Mouse (Mus musculus): Measurements from ENCODE around the gene Sipa1l2. TPM values are rescaled to one million over a fixed set of nuclear protein-coding genes. Genes with fewer than 3 reads are reported as not detected.

Gene Sipa1l2
- polyA plus RNA-seq, 1 experiment from 2014 or later = 7.6 TPM

DNA sequence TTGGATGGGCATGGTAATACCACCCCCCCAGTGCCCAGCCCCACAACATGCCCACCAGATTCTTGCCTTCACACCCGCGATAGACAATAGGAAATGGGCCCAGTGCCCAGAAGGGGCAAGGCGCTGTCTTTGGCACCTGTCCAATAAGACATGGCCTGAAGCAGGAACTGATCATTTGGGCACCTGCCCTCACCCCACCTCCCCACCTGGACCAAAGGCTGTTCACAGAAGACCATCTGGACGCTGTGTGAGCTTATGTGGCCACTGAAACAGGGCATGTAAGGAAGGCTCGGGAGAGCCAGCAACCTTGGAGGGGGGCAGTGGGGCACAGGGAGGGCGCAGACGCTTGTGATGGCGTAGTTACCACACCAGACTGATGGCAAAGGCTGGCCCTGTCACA lies 174.6 kb downstream of the Sipa1l2 start:
- Histone ChIP-seq H3K4me2 (replicated peaks) (no peak overlapping the region), H3K4me3 (replicated peaks) (no peak overlapping the region), H3K36me3 (no peaks in the 10 kb centered on the region)

DNA sequence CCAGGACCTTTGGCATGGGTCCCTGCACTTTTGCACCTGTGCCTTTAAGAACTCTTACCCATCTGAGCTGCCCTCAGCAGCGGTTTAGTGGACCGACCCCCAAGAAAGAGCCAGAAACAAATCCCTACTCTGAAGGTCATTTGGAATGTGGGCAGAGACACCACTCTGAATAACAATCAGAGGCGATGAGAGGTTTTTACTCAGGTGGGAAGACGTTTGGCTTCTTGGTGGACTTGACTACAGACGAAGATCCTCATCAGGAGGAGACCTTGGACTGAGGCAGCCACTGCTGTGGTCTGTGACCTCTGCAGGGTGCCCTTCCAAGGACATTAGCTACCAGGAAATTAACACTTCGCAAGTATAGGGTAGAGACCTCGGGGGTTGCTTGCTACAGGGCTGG lies 177.9 kb downstream of the Sipa1l2 start:
- Histone ChIP-seq H3K4me1 (replicated peaks) (peaks cover 19% of the 10 kb centered on the region), H3K9me3 (no peaks in the 10 kb centered on the region), H3K27me3 (replicated peaks) (no peaks in the 10 kb centered on the region), H3K9ac (no peak overlapping the region), H3K4me3 (replicated peaks) (no peak overlapping the region), H3K36me3 (no peaks in the 10 kb centered on the region), H3K27ac (no peak overlapping the region), H3K4me2 (replicated peaks) (no peak overlapping the region)
- ATAC-seq = no peak
- 59% methylated on average over 7 of the region's 7 CpGs for WGBS

More for the DNA sequence above, 174.6 kb downstream of the Sipa1l2 start:
- H3K27me3 ChIP-seq (replicated peaks) = no peaks in the 10 kb centered on the region
- no peak for ATAC-seq
- H3K9me3 ChIP-seq = no peaks in the 10 kb centered on the region
- WGBS = 78% methylated on average over 8 of the region's 8 CpGs
- H3K27ac ChIP-seq = no peak overlapping the region
- peaks cover 5% of the 10 kb centered on the region for H3K4me1 ChIP-seq (replicated peaks)
- no peak overlapping the region for H3K9ac ChIP-seq

DNA sequence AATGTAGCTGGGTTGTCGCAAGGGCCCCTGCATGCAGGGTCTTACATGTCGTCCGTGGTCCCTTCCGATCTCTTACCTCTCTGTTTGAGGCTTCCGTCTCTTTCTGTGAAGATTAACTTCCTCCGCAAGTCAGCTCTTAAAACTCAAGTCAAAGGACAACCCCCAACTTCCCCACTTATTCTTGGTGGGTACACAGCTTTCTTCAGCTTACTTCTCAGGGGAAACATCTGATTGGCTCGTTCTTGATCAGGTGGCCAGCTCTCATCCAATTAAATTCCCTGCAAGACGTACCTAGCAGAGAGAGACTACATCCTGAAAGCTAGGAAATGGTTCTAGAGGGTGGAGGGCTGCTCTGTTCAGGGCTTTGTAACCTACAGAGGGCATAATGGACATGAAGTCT lies 178.3 kb downstream of the Sipa1l2 start:
- ATAC-seq = no peak
- Histone ChIP-seq H3K4me1 (replicated peaks) (peaks cover 19% of the 10 kb centered on the region), H3K9me3 (no peaks in the 10 kb centered on the region), H3K27me3 (replicated peaks) (no peaks in the 10 kb centered on the region), H3K36me3 (no peaks in the 10 kb centered on the region), H3K4me3 (replicated peaks) (no peak overlapping the region), H3K27ac (no peak overlapping the region), H3K9ac (no peak overlapping the region), H3K4me2 (replicated peaks) (no peak overlapping the region)
- WGBS = 80% methylated on average over 8 of the region's 8 CpGs

DNA sequence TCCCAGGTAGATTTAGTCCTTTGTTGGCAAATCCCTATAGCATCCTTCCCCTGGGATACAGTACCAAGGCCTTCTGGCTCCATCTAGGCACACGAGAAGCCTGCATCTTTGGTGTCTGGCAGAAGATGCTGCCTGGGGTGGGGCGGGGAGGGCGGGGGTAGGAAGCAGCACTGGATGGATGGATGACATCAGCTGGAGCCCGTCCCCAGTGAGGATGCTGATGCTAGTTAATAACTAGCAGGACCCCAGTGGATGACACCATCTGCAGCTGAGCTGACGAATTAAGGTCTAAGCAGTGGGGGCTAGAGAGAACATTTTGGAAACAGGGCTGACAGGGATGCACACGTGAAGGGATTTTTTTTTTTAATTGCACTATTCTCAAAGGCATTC lies 179.1 kb downstream of the Sipa1l2 start:
- H3K27ac ChIP-seq = no peak overlapping the region
- WGBS = 62% methylated on average over 6 of the region's 6 CpGs
- H3K4me3 ChIP-seq (replicated peaks) = no peak overlapping the region

DNA sequence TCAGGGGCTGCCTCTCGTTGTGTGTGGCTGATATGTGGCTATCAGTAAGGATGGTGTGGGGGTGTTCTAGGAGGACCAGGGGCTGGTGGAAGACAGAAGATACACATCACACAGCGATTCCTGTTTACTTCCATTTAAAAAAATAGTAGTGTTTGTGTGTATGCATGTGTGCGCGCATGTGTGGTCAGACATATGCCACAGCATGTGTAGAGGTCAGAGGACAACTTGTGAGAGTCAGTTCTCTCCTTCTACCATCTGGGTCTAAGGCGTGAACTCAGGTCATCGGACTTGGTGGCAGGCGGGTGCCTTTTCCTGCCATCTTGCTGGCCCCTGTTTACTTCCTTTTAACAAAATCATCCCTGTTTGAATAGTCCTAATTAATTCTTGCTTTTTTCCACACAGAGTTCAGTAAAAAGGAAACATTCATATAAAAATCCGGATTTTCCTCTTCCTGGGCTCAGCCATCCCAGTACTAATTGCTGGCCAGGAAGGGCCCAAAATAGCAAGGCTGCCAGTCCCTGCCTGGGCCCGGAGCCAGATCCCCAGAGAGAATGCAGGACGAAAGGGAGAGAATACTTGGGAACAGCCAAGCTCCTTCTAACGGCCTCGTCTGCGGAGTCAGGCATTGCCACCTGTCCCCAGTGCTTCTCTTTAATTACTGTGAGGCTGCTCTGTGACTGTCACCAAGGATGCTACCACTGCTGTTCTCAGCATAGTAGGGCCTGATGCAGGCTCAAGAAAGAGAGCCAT lies 179.7 kb downstream of the Sipa1l2 start:
- ATAC-seq = no peak
- Histone ChIP-seq H3K27me3 (replicated peaks) (no peaks in the 10 kb centered on the region), H3K27ac (no peak overlapping the region), H3K4me2 (replicated peaks) (no peak overlapping the region), H3K9me3 (no peaks in the 10 kb centered on the region), H3K36me3 (no peaks in the 10 kb centered on the region), H3K4me1 (replicated peaks) (peaks cover 28% of the 10 kb centered on the region), H3K4me3 (replicated peaks) (no peak overlapping the region), H3K9ac (no peak overlapping the region)
- WGBS = 58% methylated on average over 13 of the region's 13 CpGs

More for the DNA sequence above, 179.1 kb downstream of the Sipa1l2 start:
- Histone ChIP-seq H3K9ac (no peak overlapping the region), H3K27me3 (replicated peaks) (no peaks in the 10 kb centered on the region), H3K4me1 (replicated peaks) (peaks cover 26% of the 10 kb centered on the region), H3K4me2 (replicated peaks) (no peak overlapping the region), H3K9me3 (no peaks in the 10 kb centered on the region), H3K36me3 (no peaks in the 10 kb centered on the region)
- ATAC-seq = no peak

DNA sequence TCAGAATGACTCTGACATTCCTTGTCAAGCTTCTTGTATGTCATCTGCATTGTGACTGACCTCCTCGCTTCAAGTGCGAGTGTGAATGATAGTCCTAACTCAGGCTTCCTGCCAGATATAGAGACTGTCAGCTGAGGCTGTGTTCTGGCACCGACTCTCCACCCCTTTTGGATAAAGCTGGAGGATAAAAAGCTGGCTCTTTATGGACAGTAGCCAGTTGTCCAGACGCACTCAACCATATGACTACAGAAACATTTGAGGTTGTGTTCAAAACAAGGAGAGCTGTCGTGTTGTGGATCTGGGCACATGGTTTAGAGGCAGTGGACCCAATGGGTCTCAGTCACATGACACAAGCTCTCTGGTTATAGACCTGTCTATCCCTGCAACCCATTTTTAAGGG lies 180.3 kb downstream of the Sipa1l2 start:
- Histone ChIP-seq H3K9me3 (no peaks in the 10 kb centered on the region), H3K4me2 (replicated peaks) (no peak overlapping the region), H3K36me3 (no peaks in the 10 kb centered on the region), H3K27ac (no peak overlapping the region), H3K4me1 (replicated peaks) (peaks cover 28% of the 10 kb centered on the region), H3K27me3 (replicated peaks) (no peaks in the 10 kb centered on the region), H3K4me3 (replicated peaks) (no peak overlapping the region), H3K9ac (no peak overlapping the region)
- WGBS = 38% methylated on average over 5 of the region's 5 CpGs
- no peak; the same call in 1 of the 2 replicates for ATAC-seq

DNA sequence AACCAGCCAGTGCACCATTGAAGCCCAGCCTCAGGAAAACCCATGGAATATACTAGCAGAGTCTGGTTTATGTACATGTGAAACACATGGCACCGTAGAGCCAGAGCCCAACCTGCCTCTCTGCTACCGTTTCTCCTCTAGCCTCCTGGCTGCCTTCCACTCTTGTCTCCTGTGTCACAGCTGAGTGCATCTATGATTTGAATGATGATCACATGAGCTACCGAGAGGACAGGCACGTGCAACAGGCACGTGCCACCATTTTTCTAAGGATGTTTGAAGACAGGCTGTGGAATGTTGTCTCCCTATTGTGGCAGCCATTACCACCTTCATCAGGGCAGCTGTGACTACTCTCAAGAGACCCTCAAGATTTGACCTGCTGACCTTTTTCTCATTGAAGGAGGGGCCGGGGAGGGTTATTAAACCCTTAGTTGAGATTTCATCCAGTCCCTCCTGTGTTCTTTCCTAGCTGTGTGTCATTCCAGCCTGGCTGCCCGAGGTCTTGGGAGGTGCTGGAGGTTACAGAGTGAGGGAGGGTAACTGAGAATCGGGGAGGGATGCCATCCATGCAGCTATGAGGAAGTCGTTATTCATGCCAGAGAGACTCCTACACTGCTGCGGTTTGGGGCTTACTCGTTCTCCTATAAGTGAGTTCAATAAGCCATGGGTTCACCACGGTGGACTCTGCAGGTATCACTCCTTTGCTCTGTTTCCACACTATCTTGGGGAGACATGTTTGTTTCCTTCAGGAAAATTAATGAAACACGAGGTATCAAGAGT lies 181.0 kb downstream of the Sipa1l2 start:
- no peak for ATAC-seq
- Histone ChIP-seq H3K4me2 (replicated peaks) (no peak overlapping the region), H3K4me3 (replicated peaks) (no peak overlapping the region), H3K36me3 (no peaks in the 10 kb centered on the region), H3K9ac (no peak overlapping the region), H3K4me1 (replicated peaks) (peaks cover 28% of the 10 kb centered on the region), H3K27me3 (replicated peaks) (no peaks in the 10 kb centered on the region), H3K9me3 (no peaks in the 10 kb centered on the region), H3K27ac (no peak overlapping the region)
- 40% methylated on average over 13 of the region's 13 CpGs for WGBS

DNA sequence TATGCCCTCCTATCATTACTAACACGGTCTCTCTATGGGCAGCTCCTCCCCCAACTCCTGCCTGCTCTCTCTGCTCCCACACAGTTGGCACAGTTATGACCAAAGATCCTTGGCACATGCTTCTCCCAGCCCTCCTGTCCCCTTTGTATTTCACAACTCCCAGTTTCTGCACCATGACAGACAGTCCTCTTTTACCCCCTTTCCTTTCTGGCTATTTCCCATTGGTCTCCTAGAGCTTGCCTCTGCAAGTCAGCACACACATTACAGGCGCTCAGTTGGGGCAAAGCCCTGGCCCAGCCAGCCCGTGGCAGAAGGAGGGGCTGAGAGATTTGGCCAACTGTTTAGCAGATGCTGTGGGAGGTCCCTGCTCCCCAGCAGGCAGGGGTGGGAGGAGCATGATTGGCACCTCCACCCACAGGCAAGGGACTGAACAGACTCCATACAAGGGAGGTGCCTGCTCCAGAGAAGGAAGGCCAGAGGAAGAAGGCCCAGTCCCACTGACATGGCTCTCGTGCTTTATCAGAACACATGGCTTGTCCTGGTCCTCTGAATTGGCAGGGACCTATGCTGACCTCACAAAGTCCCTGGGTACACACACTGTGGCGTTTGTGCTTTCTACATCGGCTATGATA lies 184.0 kb downstream of the Sipa1l2 start:
- H3K9ac ChIP-seq = no peak overlapping the region
- WGBS = 21% methylated on average over 6 of the region's 6 CpGs
- no peaks in the 10 kb centered on the region for H3K27me3 ChIP-seq (replicated peaks)
- H3K4me1 ChIP-seq (replicated peaks) = peaks cover 32% of the 10 kb centered on the region
- H3K4me2 ChIP-seq (replicated peaks) = no peak overlapping the region
- peak; percentile 82 for ATAC-seq
- no peaks in the 10 kb centered on the region for H3K36me3 ChIP-seq
- no peak overlapping the region for H3K27ac ChIP-seq
- no peaks in the 10 kb centered on the region for H3K9me3 ChIP-seq
- no peak overlapping the region for H3K4me3 ChIP-seq (replicated peaks)

DNA sequence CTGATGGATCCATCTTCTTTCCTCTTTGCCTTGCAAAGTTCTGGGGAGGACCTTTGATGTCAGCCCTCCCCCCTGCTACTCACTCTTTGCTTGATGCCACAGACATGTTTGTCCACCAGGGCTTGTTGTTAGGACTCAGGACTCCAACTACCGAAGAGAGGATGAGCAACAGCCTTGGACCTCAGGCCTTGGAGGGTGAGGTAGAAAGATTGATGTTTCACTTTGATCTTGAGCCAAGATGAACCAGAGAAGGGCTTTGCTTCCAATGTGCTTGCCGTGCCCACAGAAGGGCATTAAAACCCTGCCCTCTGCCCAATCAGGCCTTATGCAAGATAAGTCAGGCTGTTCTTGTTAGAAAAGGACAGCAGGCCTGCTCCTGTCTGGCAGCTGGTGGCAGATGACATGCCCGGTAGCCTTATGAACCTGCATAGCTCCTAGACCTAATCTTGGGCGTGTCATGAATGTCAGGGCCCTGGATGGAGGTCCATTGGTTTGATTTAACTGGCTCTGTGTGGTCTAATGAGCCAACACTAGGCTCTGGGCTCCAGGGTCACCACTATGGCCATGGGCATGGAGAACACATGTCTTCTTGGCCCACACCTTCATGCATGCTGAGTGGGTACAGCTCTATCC lies 184.9 kb downstream of the Sipa1l2 start:
- WGBS = 93% methylated on average over 4 of the region's 4 CpGs
- Histone ChIP-seq H3K9ac (no peak overlapping the region), H3K27ac (no peak overlapping the region), H3K27me3 (replicated peaks) (no peaks in the 10 kb centered on the region), H3K9me3 (no peaks in the 10 kb centered on the region), H3K4me2 (replicated peaks) (no peak overlapping the region), H3K4me1 (replicated peaks) (peaks cover 25% of the 10 kb centered on the region), H3K4me3 (replicated peaks) (no peak overlapping the region), H3K36me3 (no peaks in the 10 kb centered on the region)
- no peak for ATAC-seq

DNA sequence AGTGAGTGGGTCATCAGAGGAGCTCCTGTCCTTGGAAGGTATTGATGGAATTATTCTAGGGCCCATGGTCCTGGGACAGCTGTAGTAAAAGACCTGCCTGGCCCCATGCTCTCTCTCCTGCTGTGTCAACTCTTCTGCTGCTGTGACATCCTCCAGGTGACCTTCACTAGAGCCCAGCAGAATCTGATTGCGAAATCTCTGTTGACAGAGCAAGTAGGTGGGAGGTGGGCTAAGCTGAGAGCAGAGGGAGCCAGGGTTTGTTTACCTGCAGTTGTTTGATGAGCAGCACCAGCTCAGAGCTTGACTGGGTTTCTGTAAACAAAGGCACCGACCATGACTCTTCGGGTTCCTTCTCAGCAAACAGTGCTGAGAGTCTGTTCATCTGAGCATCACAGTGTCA lies 187.9 kb downstream of the Sipa1l2 start:
- Histone ChIP-seq H3K4me2 (replicated peaks) (no peak overlapping the region), H3K4me1 (replicated peaks) (peaks cover 14% of the 10 kb centered on the region), H3K4me3 (replicated peaks) (no peak overlapping the region), H3K27me3 (replicated peaks) (no peaks in the 10 kb centered on the region), H3K36me3 (no peaks in the 10 kb centered on the region), H3K9me3 (no peaks in the 10 kb centered on the region), H3K9ac (no peak overlapping the region), H3K27ac (no peak overlapping the region)
- peak; percentile 46 for ATAC-seq
- 21% methylated on average over 3 of the region's 3 CpGs for WGBS

DNA sequence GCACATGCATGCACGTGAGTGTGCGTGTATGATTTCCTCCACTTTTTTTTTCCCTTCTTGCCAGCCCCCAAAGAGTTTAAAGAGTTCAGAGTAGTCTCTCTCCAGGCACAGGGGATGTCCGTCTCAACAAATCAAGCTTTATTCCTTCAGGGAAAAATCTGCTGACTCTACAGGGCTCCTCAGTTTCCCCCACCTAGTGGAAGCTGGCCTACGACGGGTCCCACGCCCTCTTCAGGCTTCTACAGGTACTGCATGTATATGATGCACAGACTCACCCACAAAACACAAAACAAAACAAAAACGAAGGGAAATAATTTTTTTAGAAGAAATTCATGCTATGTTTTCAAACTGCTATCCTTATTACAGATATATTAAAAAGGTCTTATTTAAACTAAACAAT lies 189.7 kb downstream of the Sipa1l2 start:
- no peaks in the 10 kb centered on the region for H3K27me3 ChIP-seq (replicated peaks)
- H3K4me1 ChIP-seq (replicated peaks) = 0 out of 2 replicates have a peak, but pooled peaks cover 4% of the 10 kb centered on the region
- no peak for ATAC-seq
- H3K4me3 ChIP-seq (replicated peaks) = no peak overlapping the region
- no peak overlapping the region for H3K27ac ChIP-seq
- no peak overlapping the region for H3K4me2 ChIP-seq (replicated peaks)
- no peaks in the 10 kb centered on the region for H3K9me3 ChIP-seq
- 58% methylated on average over 7 of the region's 7 CpGs for WGBS
- no peaks in the 10 kb centered on the region for H3K36me3 ChIP-seq
- no peak overlapping the region for H3K9ac ChIP-seq

DNA sequence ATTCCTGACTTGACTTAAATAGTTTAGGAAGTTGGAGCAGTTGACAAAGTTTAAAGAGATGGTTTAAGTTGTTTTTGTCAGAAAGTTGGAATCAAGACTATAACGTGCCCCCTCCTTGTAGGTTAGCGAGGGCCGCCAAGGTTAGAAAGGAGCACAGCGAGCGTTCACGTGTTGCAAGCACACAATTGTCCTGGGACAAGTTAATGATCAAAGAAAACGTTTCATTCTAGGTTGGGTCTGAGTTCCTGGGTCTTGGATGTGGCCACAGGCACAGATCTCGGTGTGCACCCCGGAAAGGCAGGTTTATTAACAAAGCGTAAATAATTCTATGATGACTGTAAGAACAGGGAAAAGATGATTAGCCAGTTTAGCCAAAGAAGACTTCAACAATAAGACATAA lies 190.5 kb downstream of the Sipa1l2 start:
- Histone ChIP-seq H3K4me2 (replicated peaks) (no peak overlapping the region), H3K36me3 (no peaks in the 10 kb centered on the region), H3K27me3 (replicated peaks) (no peaks in the 10 kb centered on the region), H3K9ac (no peak overlapping the region), H3K4me3 (replicated peaks) (no peak overlapping the region), H3K27ac (no peak overlapping the region), H3K4me1 (replicated peaks) (0 out of 2 replicates have a peak, but pooled peaks cover 4% of the 10 kb centered on the region), H3K9me3 (no peaks in the 10 kb centered on the region)
- no peak for ATAC-seq
- 62% methylated on average over 10 of the region's 10 CpGs for WGBS
